Mouse (Mus musculus): ENCODE data around the gene Dnmt1. TPM values are rescaled to one million over a fixed set of nuclear protein-coding genes. Genes with fewer than 3 reads are reported as not detected.

The Dnmt1 gene
- total RNA-seq, 1 experiment from 2014 or later, result 61.3 TPM

DNA sequence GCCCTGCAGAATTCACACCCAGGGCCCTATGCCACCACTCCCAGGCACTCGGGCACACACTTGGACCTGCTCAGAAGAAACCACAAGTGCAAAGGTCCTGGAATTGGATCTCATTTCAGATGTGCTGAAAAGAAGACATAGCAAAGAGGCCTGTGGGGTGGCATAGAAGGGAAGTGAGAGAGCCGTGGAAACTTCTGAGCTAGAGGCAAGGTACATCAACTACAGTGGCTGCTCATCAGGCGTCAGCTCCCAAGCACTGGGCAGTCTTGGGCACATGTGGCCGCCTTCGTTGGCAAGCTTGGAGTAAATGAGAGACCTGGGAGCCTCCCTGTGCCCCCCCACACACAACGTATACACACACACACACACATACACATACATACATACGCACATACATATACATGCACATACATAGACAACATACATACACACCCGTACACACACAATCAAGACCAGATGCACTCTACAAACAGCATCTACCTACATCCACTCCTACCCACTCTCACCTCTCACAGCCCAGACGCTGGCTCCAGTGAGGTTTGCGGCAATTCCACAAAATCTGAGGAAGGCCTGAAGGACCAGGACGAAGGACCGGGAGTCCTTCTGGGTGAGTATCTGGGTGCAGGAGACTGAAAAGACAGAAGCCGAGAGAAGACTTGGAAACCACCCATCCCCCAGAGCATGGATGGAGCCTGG is 80.4 kb downstream of the Dnmt1 start, which contains the start of gene Angptl6:
Gene Angptl6, minus strand, starts transcription at position 631 of the 696 bp plus-strand sequence.
- DNase-seq, result no peak

DNA sequence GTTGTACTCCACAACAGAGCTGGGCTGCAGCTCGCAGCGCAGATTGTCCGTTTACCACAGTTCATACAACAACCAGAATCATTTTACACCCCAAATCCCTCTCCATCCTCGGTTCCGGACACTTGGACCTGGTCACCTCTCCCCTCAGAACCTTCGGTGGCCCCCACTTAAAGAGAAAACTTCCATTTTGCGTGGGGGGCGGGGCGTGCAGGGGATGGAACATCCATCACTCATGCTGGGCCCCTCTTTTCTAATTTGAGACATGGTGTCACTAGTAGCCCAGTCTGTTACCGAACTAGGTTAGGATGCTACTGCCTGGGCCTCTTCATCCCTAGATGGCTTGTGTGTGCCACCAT is 81.0 kb downstream of the Dnmt1 start:
- DNase-seq, result no peak

DNA sequence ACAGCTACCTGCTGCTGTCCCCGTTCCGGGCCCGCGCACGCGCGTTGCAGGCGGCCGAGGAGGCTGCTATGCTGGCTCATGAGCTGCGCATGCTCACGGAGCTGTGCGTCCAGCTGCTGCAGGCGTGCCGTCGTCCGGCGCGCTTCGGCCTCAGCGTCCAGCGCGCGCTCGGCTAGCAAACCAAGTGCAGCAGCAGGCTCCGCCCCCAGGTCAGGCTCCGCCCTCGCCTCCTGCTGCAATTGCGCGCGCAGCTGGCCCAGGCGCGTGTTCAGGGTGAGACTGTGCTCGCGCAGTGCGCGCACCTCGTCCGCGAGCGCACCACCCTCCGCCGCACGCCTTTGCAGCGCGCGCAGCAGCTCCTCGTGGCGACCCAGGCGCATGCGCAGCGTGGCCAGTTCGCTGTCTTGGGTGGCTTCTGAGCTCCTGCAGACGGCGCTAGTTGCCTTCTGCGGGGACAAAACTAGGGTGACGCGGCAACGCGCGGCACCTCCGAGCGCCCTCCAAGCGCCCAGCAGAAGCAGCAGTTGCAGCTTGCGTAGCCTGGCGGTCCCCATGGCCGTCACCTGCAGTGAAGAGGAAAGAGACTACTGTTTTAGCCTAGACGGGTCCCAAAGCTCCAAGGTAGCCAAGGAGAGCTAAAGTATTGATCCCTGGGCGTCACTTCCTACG is 81.5 kb downstream of the Dnmt1 start:
- peak; percentile 100 for DNase-seq

DNA sequence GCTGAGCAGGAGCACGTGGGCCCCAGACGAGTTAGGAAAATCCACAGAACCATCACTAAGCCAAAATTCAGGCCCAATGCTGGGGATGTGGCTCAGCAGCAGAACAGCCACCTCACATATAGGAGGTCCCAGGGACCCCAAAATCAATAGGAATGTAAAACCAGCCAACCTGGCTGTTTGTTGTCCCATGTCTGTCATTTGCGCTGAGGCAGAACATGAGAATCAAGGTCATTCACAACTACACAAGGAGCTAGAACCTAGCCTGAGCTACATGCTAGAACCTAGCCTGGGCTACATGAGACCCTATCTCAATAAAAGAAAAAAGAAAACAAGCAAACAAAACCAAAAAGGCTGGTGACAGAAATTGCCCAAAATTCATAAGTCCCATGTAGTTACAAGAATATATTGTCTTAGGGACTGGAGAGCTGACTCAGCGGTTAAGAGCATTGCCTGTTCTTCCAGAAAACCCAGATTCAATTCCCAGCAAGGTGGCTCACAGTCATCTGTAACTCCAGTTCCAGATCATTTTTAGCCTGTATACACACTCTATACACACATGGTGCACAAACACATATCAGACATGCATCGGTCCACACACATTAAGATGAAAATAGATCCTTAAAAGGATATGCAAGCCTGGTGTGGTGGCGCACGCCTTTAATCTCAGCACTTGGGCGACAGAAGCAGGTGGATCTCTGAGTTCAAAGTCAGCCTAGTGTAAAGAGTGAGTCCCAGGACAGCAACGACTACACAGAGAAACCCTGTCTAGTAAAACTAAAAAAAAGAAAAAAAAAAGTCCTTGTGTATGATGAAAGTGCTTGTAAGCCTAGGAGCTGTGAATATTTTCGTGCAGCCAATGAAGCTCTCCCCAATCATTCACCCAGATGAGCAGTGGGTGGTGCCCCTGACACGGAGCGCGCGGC is 82.3 kb downstream of the Dnmt1 start:
- no peak for DNase-seq

DNA sequence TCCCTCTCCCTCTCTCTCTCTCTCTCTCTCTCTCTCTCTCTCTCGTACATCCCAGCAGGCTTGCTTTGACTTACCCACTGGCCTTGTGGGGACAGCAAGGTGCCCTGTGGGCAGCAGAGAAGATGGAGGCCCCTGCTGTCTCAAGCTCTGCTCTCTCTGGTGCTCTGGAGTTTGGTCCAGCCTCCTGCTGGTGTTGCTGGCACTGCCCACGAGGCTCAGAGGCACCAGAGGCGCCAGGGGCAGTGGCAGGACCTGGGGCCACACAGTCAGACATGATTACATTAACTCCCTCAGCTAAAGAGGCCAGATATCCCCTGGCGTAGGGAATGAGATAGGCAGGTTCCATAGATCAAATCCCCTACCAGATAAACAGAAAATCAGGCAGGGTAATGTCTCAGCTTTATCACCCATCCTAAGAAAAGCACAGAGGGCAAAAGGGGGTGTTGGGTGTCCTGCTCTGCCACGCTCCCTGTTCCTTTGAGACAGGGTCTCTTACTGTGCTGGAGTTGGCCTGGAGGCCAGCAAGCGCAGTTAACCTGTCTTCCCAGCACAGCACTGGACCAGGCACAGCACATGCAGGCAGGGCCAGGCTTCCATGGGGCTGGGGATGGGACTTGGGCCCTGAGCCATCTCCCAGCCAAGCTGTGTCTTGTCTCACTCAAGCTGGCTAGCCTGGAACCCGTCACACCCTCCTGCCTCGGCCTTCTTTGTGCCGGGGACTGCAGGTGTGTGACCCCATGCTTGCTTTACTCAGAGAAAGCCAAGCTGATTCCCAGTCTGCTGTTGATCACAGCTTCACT is 83.2 kb downstream of the Dnmt1 start:
- no peak for DNase-seq

DNA sequence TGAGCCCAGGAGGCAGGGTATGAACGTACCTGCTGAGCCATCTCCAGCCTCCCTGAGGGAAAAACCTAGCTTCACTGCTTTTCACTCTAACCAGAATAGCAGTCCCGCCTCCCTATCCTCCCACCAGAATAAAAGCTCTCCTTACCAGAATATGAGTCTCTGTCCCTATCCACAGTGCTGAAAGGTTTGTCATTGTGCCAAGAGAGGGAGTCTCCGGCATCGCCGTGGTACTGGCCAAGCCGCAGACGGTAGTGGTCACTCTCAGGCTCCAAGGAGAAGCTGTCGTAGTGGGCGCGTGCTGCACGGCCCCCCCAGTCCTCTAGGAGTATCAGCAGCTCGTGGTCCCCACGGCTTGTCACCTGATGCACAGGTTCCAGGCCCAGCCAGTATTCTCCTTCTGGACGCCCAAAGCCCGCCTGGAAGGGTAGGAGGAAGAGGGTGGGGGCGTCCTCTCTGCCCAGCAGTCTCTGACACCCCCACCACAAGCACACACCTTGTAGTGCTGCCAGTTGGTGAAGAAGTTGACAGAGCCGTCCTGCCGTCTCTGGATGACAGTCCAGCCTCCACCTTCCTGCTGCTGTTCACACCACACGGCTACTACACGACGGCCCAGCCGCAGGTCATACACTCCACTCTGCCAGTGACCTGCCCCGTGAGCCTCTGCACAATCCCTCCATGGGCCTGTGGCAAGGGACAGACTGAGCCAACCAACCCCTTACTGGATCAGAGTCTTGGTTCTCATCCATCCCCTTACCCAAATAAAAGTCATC is 84.5 kb downstream of the Dnmt1 start:
- no peak for DNase-seq

DNA sequence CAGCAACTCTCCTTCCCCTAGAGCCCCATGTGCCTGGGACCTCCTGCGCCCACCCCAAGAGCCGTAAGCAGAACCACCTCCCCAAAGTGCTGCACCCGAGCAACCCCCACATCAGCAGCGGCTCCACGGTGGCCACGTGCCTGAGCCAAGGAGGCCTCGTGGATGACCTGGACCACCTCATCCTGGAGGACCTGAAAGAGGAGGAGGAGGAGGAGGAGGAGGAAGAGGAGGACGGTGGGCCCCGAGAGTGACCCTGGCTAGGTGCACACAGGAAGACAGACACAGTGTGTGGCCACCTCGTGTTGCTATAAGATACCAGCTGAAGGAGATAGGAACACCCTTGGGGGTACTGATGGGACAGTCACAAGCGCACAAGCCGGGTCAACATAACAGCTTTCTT is 86.2 kb downstream of the Dnmt1 start:
- DNase-seq, result no peak

DNA sequence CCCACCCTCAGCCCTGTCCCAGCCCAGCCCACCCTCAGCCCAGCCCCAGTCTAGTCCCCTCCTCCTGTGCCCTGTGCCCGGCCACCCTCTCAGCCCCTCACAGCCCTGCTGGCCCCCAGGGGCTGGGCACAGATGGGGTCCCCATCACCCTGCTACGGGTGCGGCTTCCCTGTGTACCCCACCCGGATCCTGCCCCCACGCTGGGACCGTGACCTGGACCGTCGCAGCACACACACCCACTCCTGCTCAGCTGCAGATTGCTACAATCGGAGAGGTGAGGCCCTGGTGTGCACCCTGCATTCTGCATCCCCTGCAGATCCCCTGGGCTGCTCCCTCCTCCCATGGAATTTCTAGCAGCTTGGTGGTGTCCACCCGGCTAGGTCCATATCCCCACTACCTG is 86.7 kb downstream of the Dnmt1 start:
- no peak for DNase-seq

DNA sequence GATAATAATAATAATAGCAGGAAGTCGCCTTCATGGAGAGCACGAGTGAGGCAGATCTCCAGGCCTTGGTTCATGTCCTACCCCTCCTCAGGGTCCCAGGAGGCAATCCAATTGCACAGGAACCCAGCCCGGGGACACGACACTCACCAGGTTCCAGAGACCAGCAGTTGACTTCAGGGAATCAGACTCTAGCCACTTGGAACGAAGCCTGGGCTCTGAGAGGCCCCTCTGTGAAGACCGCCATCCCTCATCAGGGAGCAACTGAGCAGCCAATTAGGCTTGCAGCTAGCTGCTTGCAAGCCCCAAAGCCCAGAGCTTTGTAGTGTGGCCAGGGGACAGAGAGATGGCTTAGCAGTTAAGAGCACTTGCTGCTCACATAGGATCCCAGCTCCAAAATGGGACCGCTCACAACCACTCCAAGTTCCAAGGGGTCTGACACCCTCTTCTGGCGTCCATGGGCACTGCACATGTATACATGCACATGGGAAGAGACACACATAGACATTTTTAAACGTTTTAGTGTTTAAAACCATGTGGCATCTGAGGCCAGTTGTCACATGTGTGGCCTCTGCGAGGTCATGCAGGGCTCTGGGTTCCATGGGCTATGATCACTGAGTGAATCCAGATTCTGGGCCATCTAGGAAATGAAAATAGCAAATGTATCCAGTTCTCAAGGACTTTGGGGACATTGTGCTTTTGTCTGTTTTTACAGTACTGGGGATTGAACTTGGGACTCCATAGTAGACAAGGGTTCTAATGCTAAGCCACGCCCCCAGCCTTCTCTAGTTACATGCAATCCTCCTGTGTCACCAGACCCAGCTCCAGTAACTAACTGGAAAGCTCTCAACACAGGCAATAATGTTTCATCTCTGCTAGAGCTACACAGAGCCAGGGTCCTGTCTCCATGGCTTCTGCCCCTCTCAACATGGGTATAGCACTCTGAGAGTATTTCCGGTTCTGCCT is 89.2 kb downstream of the Dnmt1 start:
- DNase-seq, result no peak

DNA sequence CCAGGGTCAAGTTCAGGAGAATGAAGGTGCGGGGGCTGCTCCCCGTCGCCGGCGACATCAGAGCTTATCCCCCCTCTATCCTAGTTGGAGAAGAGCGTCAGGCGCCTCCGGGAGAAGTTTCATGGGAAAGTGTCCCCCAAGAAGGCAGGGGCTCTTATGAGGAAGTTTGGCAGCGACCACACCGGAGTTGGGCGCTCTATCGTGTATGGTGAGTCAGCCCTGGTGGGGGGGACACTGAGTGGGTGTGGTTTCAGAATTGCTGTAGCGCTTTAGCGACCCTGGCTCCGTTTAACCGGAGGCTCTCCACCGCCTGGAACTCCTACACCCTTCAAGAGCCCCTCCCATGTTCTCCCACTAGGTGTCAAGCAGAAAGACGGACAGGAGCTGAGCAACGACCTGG is 90.4 kb downstream of the Dnmt1 start:
- DNase-seq, result no peak

DNA sequence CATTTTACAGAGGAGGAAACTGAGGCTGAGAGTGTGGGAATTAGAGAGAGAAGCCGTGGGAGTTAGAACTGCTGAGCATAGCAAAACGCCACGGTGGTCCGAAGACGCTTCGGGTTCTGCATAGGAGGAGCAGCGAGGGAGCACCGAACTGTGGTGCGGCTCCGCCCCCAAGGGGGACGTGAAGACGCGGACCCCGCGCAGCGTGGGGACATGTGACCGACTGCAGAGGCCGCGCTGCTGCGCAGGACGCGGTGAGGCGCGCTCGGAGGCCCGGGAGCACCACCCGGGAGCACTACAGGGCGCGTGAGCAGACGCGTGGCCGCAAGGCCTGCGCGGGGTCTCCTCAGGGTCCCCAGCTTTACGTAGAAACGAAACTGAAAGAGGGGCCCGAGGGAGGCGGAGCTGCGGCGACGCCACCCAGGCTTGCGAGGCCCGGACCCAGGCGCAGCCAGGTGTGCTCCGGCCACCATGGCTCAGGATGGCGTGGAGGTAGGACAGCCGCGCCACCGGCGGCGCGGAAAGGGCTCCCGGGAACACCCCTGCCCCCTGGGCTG is 91.2 kb downstream of the Dnmt1 start, which contains the start of gene A230050P20Rik:
Gene A230050P20Rik, plus strand, starts transcription at position 195 of the 554 bp plus-strand sequence.
- peak; percentile 59 for DNase-seq

DNA sequence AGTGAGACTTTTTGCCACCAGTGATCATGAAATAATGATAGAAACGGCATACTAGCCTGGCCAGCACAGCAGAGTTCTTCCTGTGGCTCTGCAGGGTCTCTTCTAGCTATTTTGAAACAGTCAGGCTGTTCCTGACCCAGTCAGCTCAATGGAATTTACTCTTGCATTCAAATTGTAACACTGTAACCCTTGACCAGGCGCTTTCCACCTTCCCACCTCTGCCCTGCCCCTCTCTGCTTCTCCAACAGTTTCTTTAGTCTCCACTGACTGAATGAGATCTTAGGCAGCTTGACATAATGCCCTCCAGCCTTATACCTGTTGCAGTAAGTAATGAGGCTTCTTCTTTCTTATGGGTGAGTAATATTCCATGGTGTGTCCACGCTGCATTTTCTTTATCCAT is 92.8 kb downstream of the Dnmt1 start:
- no peak for DNase-seq

DNA sequence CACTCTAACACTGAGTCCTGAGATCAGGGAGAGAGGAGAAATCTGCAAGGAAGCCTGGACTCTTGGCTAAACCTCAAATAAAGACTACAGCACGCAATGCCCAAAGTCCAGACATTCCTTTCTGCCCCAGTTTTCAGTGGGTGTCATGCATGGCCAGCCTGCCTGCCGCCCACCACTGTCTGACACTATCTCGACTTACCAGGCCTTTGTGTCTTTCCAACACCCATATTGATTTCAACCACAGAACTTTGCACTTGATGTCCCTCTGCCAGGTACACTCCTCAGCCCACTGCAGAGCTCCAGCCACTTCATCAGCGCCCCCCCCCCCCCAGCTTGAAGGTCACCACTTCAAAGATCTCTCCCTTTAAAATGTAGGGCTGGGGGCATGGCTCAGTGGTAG is 97.5 kb downstream of the Dnmt1 start:
- DNase-seq, result no peak

DNA sequence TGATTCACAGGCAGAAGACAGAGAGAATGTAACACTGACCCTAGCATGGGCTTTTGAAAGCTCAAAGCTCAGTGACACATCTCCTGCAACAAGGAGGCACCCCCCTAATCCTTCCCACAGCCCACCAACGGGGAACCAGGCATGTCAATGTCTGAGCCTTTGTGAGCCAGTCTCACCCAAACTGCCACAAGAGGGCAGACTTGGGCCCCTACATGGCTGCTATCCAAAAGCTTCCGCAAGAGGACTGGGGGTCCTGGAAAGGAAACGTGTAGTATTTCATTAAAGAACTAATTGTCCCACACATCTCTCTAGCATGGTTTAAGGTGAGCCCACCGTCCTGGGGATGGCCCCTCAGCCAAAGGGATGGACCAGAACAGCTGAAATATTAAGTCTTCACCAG is 97.9 kb downstream of the Dnmt1 start:
- peak; percentile 31 for DNase-seq

DNA sequence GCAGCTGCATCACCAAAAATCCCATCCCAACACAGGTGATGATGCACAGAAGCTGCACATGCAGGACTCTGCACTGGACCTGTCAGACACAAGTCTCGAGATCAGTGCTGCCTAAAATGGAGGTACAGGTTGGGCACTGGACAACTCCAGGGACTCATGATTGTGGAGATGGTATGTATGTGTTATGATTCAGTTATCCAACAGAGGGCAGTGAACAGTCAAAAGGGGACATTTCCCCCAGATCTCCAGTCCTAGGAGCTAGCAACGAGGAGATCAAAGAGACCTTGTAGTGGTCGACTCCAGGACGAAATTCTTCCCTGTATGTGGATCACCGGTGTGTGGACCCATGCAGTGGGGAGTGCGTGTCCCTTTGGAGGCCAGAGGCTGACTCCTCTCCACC is 99.8 kb downstream of the Dnmt1 start:
- no peak for DNase-seq

All from adrenal gland, postnatal 25 days (tissue).